Mouse (Mus musculus): ENCODE data around the gene Arhgap29.

The Arhgap29 gene

DNA sequence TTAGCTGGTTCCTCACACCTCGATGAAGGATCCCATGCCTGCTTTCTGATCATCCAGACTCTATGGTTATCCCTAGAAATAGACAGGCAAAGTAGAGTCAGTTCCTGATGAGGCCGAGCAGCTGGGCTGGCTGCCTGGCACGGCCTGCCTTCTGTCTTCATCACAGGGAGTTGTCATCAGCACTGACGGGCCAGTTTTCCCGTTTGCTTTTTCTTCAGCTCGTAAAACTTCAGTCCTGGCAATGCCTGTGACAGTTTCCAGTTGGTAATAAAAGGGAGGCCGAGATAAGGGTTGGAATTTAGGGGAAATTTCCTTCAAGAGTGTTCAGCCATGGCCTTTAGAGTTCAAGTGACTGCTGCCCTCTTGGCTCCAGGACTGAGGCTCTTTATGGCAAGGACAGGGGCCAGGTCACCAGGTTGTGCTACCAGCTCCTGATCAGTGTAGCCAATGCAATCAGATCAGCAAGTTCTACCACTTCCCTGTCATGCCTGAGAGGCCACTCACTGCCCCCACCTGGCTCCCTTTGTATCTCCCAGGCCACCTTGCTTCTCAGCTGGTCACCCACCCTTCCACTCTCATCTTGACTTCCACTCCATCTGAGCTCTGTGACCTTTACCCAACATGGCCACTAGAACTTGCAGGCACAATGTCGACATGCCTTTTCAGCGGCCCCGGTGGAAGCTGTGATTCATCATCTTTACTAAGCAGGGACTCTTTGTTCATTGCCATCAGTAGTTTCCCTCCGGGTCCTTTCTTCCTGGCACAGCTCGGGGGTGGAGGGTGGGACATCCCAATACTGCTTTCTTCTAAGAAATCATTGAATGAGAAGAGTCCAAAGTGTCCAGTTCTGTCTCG, 112.4 kb downstream of the Arhgap29 start:
- no peak for DNase-seq (ENCODE audit: low read depth, low spot score)

Data from 3T3-L1 (cell line).